Mouse (Mus musculus) E14TG2a.4 (cell line): ENCODE results near the gene Ethe1.

ENCODE experiments used
- CTCF ChIP-seq: conservative IDR thresholded peaks from 2 replicates; pipeline ENCODE4 v1.5.1; 2014; ENCODE audit warnings: low read length
- NANOG ChIP-seq: IDR thresholded peaks from 2 replicates; pipeline ENCODE4 v1.6.1; 2014; ENCODE audit warnings: borderline replicate concordance, low read length, mixed read lengths

DNA sequence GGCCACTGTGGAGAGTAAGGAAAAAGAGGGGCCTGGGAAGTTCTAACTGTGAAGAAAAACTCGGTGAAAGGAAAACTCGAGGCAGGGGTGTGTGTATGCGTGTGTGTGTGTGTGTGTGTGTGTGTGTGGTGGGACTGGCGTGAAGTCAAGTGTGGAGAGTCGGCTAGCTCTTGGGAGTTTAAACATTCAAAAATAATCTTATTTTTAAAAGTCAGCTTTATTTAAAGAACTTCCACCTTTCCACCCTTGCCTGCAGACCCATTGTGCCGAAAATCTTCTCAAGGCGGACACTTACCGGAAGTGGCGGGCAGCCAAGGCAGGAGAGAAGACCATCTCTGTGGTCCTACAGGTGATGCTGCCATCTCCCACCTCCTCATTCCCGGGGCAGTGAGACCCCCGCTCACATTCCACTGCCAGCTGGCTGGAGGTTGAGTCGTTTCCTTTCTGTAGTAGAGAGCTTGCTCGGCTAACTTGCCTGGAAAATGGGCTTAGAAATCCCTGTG, 39.8 kb upstream of the Ethe1 start:
- TF ChIP-seq CTCF (no peak), NANOG (no peak)
